Mouse (Mus musculus) CD4-positive, CD25-positive, alpha-beta regulatory T cell, adult 2 months (primary cell): ENCODE data around the gene Gm20388.
A peak's percentile ranks its signal among the peaks of the same experiment; 100 is the strongest.
"Not testable (repeated sequence)": the region's sequence is repeated elsewhere in the genome, so short reads cannot be mapped to it uniquely, and the experiment has no call there.

Experiments used
- DNase-seq: peaks from one replicate; pipeline ENCODE4 v3.0.0-alpha.2; 2012; ENCODE audit warnings: low read depth, low spot score

Gm20388 gene

GRCm38 (mm10) chr8:122991368-122991767 lies 3080.7 kb downstream of the Gm20388 start:
- no peak for DNase-seq

GRCm38 (mm10) chr8:122992296-122992695 lies 3081.7 kb downstream of the Gm20388 start:
- DNase-seq = no peak

- no peak for DNase-seq
Measured at GRCm38 (mm10) chr8:122993031-122993430, 3082.4 kb downstream of the Gm20388 start.

GRCm38 (mm10) chr8:122993740-122994139 lies 3083.1 kb downstream of the Gm20388 start:
- no peak for DNase-seq

- no peak for DNase-seq
Measured at GRCm38 (mm10) chr8:122997963-122998362, 3087.3 kb downstream of the Gm20388 start.

- peak; percentile 85 for DNase-seq
Measured at GRCm38 (mm10) chr8:123000311-123000710, 3089.7 kb downstream of the Gm20388 start.

GRCm38 (mm10) chr8:123004033-123004922 lies 3093.6 kb downstream of the Gm20388 start:
- DNase-seq = peak; percentile 65

GRCm38 (mm10) chr8:123005328-123005727 lies 3094.7 kb downstream of the Gm20388 start:
- DNase-seq = no peak

GRCm38 (mm10) chr8:123005805-123006204 lies 3095.2 kb downstream of the Gm20388 start:
- no peak for DNase-seq

- no peak for DNase-seq
Measured at GRCm38 (mm10) chr8:123011321-123011720, 3100.7 kb downstream of the Gm20388 start.

GRCm38 (mm10) chr8:123014429-123014828 lies 3103.8 kb downstream of the Gm20388 start:
- no peak for DNase-seq

- DNase-seq = peak; percentile 55
Measured at GRCm38 (mm10) chr8:123015074-123015473, 3104.4 kb downstream of the Gm20388 start.

GRCm38 (mm10) chr8:123017143-123017542 lies 3106.5 kb downstream of the Gm20388 start:
- DNase-seq = no peak

GRCm38 (mm10) chr8:123018484-123019164 lies 3108.0 kb downstream of the Gm20388 start:
- no peak for DNase-seq

- peak; percentile 39 for DNase-seq
Measured at GRCm38 (mm10) chr8:123020084-123020483, 3109.4 kb downstream of the Gm20388 start.

- DNase-seq = no peak
Measured at GRCm38 (mm10) chr8:123020859-123021258, 3110.2 kb downstream of the Gm20388 start.

GRCm38 (mm10) chr8:123021259-123021658 lies 3110.6 kb downstream of the Gm20388 start:
- no peak for DNase-seq

- DNase-seq = no peak
Measured at GRCm38 (mm10) chr8:123022727-123023126, 3112.1 kb downstream of the Gm20388 start.

GRCm38 (mm10) chr8:123024226-123024625 lies 3113.6 kb downstream of the Gm20388 start:
- no peak for DNase-seq

- DNase-seq = peak; percentile 56
Measured at GRCm38 (mm10) chr8:123025951-123026351, 3115.3 kb downstream of the Gm20388 start.

GRCm38 (mm10) chr8:123027786-123028185 lies 3117.1 kb downstream of the Gm20388 start:
- peak; percentile 66 for DNase-seq

- DNase-seq = not testable (repeated sequence)
Measured at GRCm38 (mm10) chr8:123030091-123030490, 3119.4 kb downstream of the Gm20388 start.
